ENCODE assay signal across 17 mouse cellular contexts in genomic region chr10:97038025-97038424, GRCm38 (mm10).
"Had no signal": no experiment of that assay in that cellular context is flagged by ENCODE, and none has a peak within 500 bp of the region (broad histone marks: within the 10 kb centered on the region; RNA-seq: fewer than 3 reads in every experiment).

No protein-coding gene starts in this region.

- H3K27ac ChIP-seq: midbrain, embryonic 10.5 days; midbrain, embryonic 12.5 days; neural tube, embryonic 13.5 days; neural tube, embryonic 15.5 days; stomach, embryonic 15.5 days; stomach, postnatal 0 days had no signal

- H3K4me2 ChIP-seq: lung, embryonic 14.5 days; midbrain, embryonic 12.5 days; neural tube, embryonic 13.5 days; neural tube, embryonic 15.5 days; stomach, embryonic 15.5 days had no signal

- ATAC-seq: midbrain, embryonic 16.5 days had no signal

- H3K4me1 ChIP-seq: midbrain, embryonic 10.5 days; midbrain, embryonic 12.5 days; neural tube, embryonic 13.5 days; neural tube, embryonic 15.5 days; stomach, embryonic 15.5 days had no signal

- H3K9me3 ChIP-seq: midbrain, embryonic 10.5 days; midbrain, embryonic 12.5 days; neural tube, embryonic 13.5 days; neural tube, embryonic 15.5 days; stomach, embryonic 15.5 days had no signal

- DNase-seq: lung, adult 18-20 months; lung, embryonic 14.5 days; lung, postnatal 10 days; lung, postnatal 4 days; midbrain, embryonic 14.5 days; retina, postnatal 1 day; right cerebral cortex, adult 18-20 months; thymus, adult 2 months; thymus, postnatal 36 days had no signal

- H3K27me3 ChIP-seq: midbrain, embryonic 12.5 days; neural tube, embryonic 13.5 days; neural tube, embryonic 15.5 days; stomach, embryonic 15.5 days had no signal

- H3K4me3 ChIP-seq: midbrain, embryonic 10.5 days; midbrain, embryonic 12.5 days; myocyte; neural tube, embryonic 13.5 days; neural tube, embryonic 15.5 days; stomach, embryonic 15.5 days had no signal

- H3K36me3 ChIP-seq: midbrain, embryonic 10.5 days; midbrain, embryonic 12.5 days; neural tube, embryonic 13.5 days; neural tube, embryonic 15.5 days; stomach, embryonic 15.5 days had no signal

- H3K9ac ChIP-seq: lung, embryonic 14.5 days; midbrain, embryonic 12.5 days; neural tube, embryonic 13.5 days; neural tube, embryonic 15.5 days; stomach, embryonic 15.5 days had no signal
